Mouse (Mus musculus): ENCODE results near the gene Dok3. TPM values are rescaled to one million over a fixed set of nuclear protein-coding genes. Genes with fewer than 3 reads are reported as not detected.

The Dok3 gene
- total RNA-seq, 2 experiments from 2014 or later: 10.1 to 18.2 TPM

GRCm38 (mm10) chr13:55516955-55517354 is 12.1 kb downstream of the Dok3 start:
- peak; percentile 84 to 94 for DNase-seq (ENCODE audit: extremely low spot score in 1 of 2, low spot score in 2 of 2)
- Histone ChIP-seq H3K27ac (no peak overlapping the region), H3K4me3 (no peak overlapping the region)
- intact Hi-C loops (cut with DNase I): loop anchor here (1.0 to 5.0 kb wide), 3 partner anchors 98 to 190 kb away; partner anchors contain the start of gene Mxd3
- peak; percentile 97 for TF ChIP-seq CTCF (IDR thresholded peaks at IDR 0.05)

DNA sequence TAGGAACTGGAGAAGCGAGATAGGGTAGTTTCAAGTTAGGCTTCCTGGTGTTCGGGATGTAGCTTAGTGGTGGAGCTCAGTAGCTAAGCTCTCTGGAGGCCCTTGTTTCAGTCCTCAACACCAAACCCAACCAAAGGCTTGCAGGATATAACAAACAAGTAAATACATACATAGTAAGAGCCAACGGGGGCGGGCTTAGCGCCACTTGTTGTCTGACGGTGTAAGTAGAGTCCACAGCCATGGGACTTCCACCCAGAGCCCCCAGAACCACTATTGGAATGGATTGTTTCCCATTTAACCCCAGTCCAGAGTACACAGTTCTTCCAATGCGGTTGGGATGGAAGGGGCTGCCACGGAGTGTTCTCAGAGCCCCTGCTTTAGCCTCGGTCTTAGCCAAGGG is 15.3 kb downstream of the Dok3 start:
- no peak for TF ChIP-seq CTCF (IDR thresholded peaks at IDR 0.05)
- intact Hi-C loops (cut with DNase I): loop anchor here (1.0 to 2.0 kb wide), 3 partner anchors 25 to 109 kb away; partner anchors contain the start of gene Dbn1
- peak overlapping the region; percentile 70 for H3K4me3 ChIP-seq
- no peak for DNase-seq (ENCODE audit: extremely low spot score in 1 of 2, low spot score in 2 of 2)
- peak overlapping the region; percentile 91 for H3K27ac ChIP-seq

- Histone ChIP-seq H3K4me3 (peak within 1 kb of the TSS; percentile 70), H3K27ac (peak within 1 kb of the TSS; percentile 91)
- intact Hi-C loops (cut with DNase I): loop anchor here (1.0 to 2.0 kb wide), 3 partner anchors 24 to 108 kb away; partner anchors contain the start of gene Dbn1
- TF ChIP-seq CTCF (IDR thresholded peaks at IDR 0.05): peak; percentile 94
- peak; percentile 85 to 90 for DNase-seq (ENCODE audit: extremely low spot score in 1 of 2, low spot score in 2 of 2)
Observed at GRCm38 (mm10) chr13:55513111-55513748, 15.9 kb downstream of the Dok3 start, which contains the start of gene Pdlim7. Gene Pdlim7 (minus strand): TSS chr13:55513676.

- no peak for TF ChIP-seq CTCF (IDR thresholded peaks at IDR 0.05)
- Histone ChIP-seq H3K4me3 (peak overlapping the region; percentile 70), H3K27ac (peak overlapping the region; percentile 91)
- no peak for DNase-seq (ENCODE audit: extremely low spot score in 1 of 2, low spot score in 2 of 2)
- intact Hi-C loops (cut with DNase I): loop anchor here (1.0 to 2.0 kb wide), 3 partner anchors 24 to 107 kb away; partner anchors contain the start of gene Dbn1
Observed at GRCm38 (mm10) chr13:55512379-55513031, 16.6 kb downstream of the Dok3 start.

DNA sequence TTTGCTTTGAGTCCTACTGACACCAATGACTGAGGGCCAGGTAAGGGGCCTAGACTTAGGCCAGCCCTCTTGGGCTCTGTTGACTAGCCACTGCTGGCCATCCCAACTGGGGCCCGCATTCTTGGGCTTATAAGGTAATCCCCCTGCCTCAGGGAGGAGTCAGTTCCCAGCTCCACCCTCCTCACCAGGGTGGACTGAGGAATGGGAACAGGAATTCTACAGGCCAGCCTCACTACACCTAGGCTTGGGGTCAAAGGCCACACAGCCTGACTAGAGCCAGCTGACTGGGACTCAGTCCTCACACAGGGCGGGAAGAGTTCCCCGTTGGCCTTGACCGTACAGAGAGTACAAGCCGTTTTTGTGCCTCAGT is 17.6 kb downstream of the Dok3 start:
- intact Hi-C loops (cut with DNase I): no loop called here
- DNase-seq (ENCODE audit: extremely low spot score in 1 of 2, low spot score in 2 of 2): no peak
- H3K27ac ChIP-seq: peak overlapping the region; percentile 69
- TF ChIP-seq CTCF (IDR thresholded peaks at IDR 0.05): no peak
- peak overlapping the region; percentile 70 for H3K4me3 ChIP-seq

GRCm38 (mm10) chr13:55510668-55511491 is 18.2 kb downstream of the Dok3 start:
- DNase-seq (ENCODE audit: extremely low spot score in 1 of 2, low spot score in 2 of 2): no peak
- TF ChIP-seq CTCF (IDR thresholded peaks at IDR 0.05): no peak; the same call in 1 of the 2 replicates
- Histone ChIP-seq H3K4me3 (no peak overlapping the region; the same call in 1 of the 2 replicates), H3K27ac (peak overlapping the region; percentile 69)
- intact Hi-C loops (cut with DNase I): no loop called here

DNA sequence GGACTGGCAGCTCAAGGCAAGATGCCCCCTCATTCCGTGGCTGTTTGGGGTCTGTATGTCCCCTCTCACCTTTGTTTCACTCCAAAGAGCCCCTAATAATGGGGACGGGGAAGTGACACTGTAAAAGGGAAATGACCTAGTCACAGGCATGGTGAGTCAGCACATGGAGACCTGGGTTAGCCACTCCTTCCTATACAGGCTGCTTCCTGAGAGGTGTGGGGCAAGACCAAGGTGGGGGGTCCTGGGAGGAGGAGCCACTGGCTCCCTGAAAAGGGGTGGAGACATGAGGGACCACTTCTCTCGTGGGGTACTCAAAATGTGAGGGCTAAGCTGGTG is 18.8 kb downstream of the Dok3 start:
- DNase-seq (ENCODE audit: extremely low spot score in 1 of 2, low spot score in 2 of 2): no peak
- Histone ChIP-seq H3K4me3 (no peak overlapping the region), H3K27ac (no peak overlapping the region)
- intact Hi-C loops (cut with DNase I): no loop called here
- no peak for TF ChIP-seq CTCF (IDR thresholded peaks at IDR 0.05)

GRCm38 (mm10) chr13:55508531-55508930 is 20.6 kb downstream of the Dok3 start:
- H3K27ac ChIP-seq: no peak overlapping the region
- H3K4me3 ChIP-seq: no peak overlapping the region
- DNase-seq (ENCODE audit: extremely low spot score in 1 of 2, low spot score in 2 of 2): no peak
- intact Hi-C loops (cut with DNase I): no loop called here
- no peak for TF ChIP-seq CTCF (IDR thresholded peaks at IDR 0.05)

GRCm38 (mm10) chr13:55507877-55508276 is 21.2 kb downstream of the Dok3 start:
- Histone ChIP-seq H3K27ac (no peak overlapping the region), H3K4me3 (no peak overlapping the region)
- TF ChIP-seq CTCF (IDR thresholded peaks at IDR 0.05): peak; percentile 10
- intact Hi-C loops (cut with DNase I): no loop called here
- no peak for DNase-seq (ENCODE audit: extremely low spot score in 1 of 2, low spot score in 2 of 2)

GRCm38 (mm10) chr13:55506697-55507096 is 22.4 kb downstream of the Dok3 start:
- Histone ChIP-seq H3K4me3 (no peak overlapping the region), H3K27ac (no peak overlapping the region)
- intact Hi-C loops (cut with DNase I): no loop called here
- DNase-seq (ENCODE audit: extremely low spot score in 1 of 2, low spot score in 2 of 2): no peak
- no peak for TF ChIP-seq CTCF (IDR thresholded peaks at IDR 0.05)

GRCm38 (mm10) chr13:55505810-55506209 is 23.3 kb downstream of the Dok3 start:
- Histone ChIP-seq H3K27ac (no peak overlapping the region), H3K4me3 (no peak overlapping the region)
- no peak for TF ChIP-seq CTCF (IDR thresholded peaks at IDR 0.05)
- no peak for DNase-seq (ENCODE audit: extremely low spot score in 1 of 2, low spot score in 2 of 2)
- intact Hi-C loops (cut with DNase I): no loop called here

DNA sequence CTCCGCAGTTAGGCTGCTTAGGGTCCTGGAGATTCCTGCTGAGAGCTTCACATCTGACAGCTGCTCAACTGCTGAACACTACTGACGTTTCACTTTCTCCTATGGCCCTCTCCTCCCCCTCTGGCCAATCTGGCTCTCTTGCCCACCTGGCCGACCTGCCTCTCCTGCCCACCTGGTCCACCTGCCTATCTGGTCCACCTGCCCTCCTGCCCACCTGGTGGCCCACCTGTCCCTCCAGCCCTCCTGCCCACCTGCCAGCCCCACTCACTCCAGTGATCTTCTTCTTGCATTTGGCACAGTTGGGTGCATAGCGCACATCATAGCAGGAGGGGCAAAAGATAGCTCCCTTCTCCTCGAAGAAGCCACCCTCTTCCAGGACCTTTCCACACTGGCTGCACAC is 24.7 kb downstream of the Dok3 start:
- TF ChIP-seq CTCF (IDR thresholded peaks at IDR 0.05): no peak
- Histone ChIP-seq H3K27ac (no peak overlapping the region), H3K4me3 (no peak overlapping the region)
- intact Hi-C loops (cut with DNase I): no loop called here
- DNase-seq (ENCODE audit: extremely low spot score in 1 of 2, low spot score in 2 of 2): no peak

Data from left cerebral cortex, adult 2 months (tissue).